Mouse (Mus musculus) MEL (cell line): ENCODE data around the gene Socs7. TPM values are rescaled to one million over a fixed set of nuclear protein-coding genes. Genes with fewer than 3 reads are reported as not detected.

Experiments
- DNase-seq: peaks from one replicate; pipeline ENCODE4 v3.0.0; 2011; ENCODE audit warnings: low read depth, low spot score
- H3K27ac ChIP-seq: 2 replicates; pipeline ENCODE4 v1.5.1; 2012; ENCODE audit warnings: low read depth, mild to moderate bottlenecking, control low read depth, low read length, moderate library complexity; ENCODE audit not compliant: control insufficient read depth
- H3K27me3 ChIP-seq, 2 experiments: fragments of 150-350 bp in 1 of 2; sonication (generic) in 1 of 2; 2 replicates each; pipeline ENCODE4 v1.6.1; 2012; ENCODE audit warnings: low read length in 2 of 2, mild to moderate bottlenecking in 2 of 2, improper control_type of control experiment in 1 of 2, moderate library complexity in 1 of 2; ENCODE audit not compliant: insufficient read depth in 2 of 2, control insufficient read depth in 1 of 2
- H3K36me3 ChIP-seq, 2 experiments: 2 replicates each; pipeline ENCODE4 v1.6.1; 2012 to 2014; ENCODE audit warnings: low read length in 2 of 2, improper control_type of control experiment in 1 of 2, inconsistent platforms in 1 of 2, mild to moderate bottlenecking in 1 of 2; ENCODE audit not compliant: insufficient read depth in 2 of 2, control insufficient read depth in 1 of 2
- H3K4me1 ChIP-seq, 2 experiments: fragments of 150-350 bp in 1 of 2; sonication (generic) in 1 of 2; 2 replicates each; pipeline ENCODE4 v1.6.1; 2012; ENCODE audit warnings: low read length in 2 of 2, improper control_type of control experiment in 1 of 2, mild to moderate bottlenecking in 1 of 2; ENCODE audit not compliant: insufficient read depth in 2 of 2, control insufficient read depth in 1 of 2
- H3K4me3 ChIP-seq, 2 experiments: fragments of 150-350 bp in 1 of 2; sonication (generic) in 1 of 2; 2 replicates each; pipeline ENCODE4 v1.5.1; 2012; ENCODE audit warnings: low read depth in 2 of 2, low read length in 2 of 2, mild to moderate bottlenecking in 2 of 2, moderate library complexity in 2 of 2, control low read depth in 1 of 2, improper control_type of control experiment in 1 of 2; ENCODE audit not compliant: control insufficient read depth in 1 of 2, insufficient read depth in 1 of 2
- H3K79me2 ChIP-seq: 2 replicates; pipeline ENCODE4 v1.6.1; 2012; ENCODE audit warnings: mild to moderate bottlenecking, low read length, moderate library complexity; ENCODE audit not compliant: control insufficient read depth, poor library complexity, insufficient read depth
- H3K9ac ChIP-seq: 2 replicates; pipeline ENCODE4 v1.6.1; 2012; ENCODE audit warnings: low read depth, mild to moderate bottlenecking, control low read depth, low read length, moderate library complexity; ENCODE audit not compliant: control insufficient read depth, poor library complexity, severe bottlenecking
- H3K9me3 ChIP-seq: fragments of 150-350 bp; sonication (generic); replicated peaks from 2 replicates; pipeline ENCODE4 v1.6.1; 2012; ENCODE audit warnings: mild to moderate bottlenecking, low read length, improper control_type of control experiment, moderate library complexity; ENCODE audit not compliant: insufficient read depth
- BHLHE40 ChIP-seq: IDR thresholded peaks from 2 replicates; pipeline ENCODE4 v1.6.1; 2012; ENCODE audit warnings: low read depth, mild to moderate bottlenecking, inconsistent platforms, low read length, improper control_type of control experiment, borderline replicate concordance
- CHD2 ChIP-seq: IDR thresholded peaks from 2 replicates; pipeline ENCODE4 v1.6.1; 2011; ENCODE audit warnings: low read length, improper control_type of control experiment
- E2F4 ChIP-seq: IDR thresholded peaks from 2 replicates; pipeline ENCODE4 v1.6.1; 2011; ENCODE audit warnings: low read depth, low read length, improper control_type of control experiment, borderline replicate concordance
- EP300 ChIP-seq, 2 experiments: IDR thresholded peaks; 2 replicates each; pipeline ENCODE4 v1.6.1; 2011; ENCODE audit warnings: improper control_type of control experiment in 2 of 2, low read length in 2 of 2, low read depth in 1 of 2, mild to moderate bottlenecking in 1 of 2
- ETS1 ChIP-seq: IDR thresholded peaks from 2 replicates; pipeline ENCODE4 v1.6.1; 2012; ENCODE audit warnings: low read depth, mild to moderate bottlenecking, inconsistent platforms, low read length, improper control_type of control experiment, moderate library complexity
- GABPA ChIP-seq: IDR thresholded peaks from 2 replicates; pipeline ENCODE4 v1.6.1; 2012; ENCODE audit warnings: low read depth, mild to moderate bottlenecking, inconsistent platforms, low read length, improper control_type of control experiment, moderate library complexity
- KAT2A ChIP-seq: conservative IDR thresholded peaks from 2 replicates; pipeline ENCODE4 v1.6.1; 2012; ENCODE audit warnings: low read depth, low read length, improper control_type of control experiment, inconsistent platforms
- MAFK ChIP-seq: IDR thresholded peaks from 2 replicates; pipeline ENCODE4 v1.6.1; 2011; ENCODE audit warnings: low read depth, mild to moderate bottlenecking, low read length, improper control_type of control experiment, borderline replicate concordance
- MXI1 ChIP-seq: IDR thresholded peaks from 2 replicates; pipeline ENCODE4 v1.6.1; 2011; ENCODE audit warnings: mild to moderate bottlenecking, low read depth, low read length, improper control_type of control experiment
- MYC ChIP-seq: IDR thresholded peaks from 2 replicates; pipeline ENCODE4 v1.6.1; 2011; ENCODE audit warnings: low read depth, mild to moderate bottlenecking, low read length, improper control_type of control experiment, moderate library complexity
- NELFE ChIP-seq: IDR thresholded peaks from 2 replicates; pipeline ENCODE4 v1.6.1; 2011; ENCODE audit warnings: low read depth, low read length, improper control_type of control experiment
- NRF1 ChIP-seq: IDR thresholded peaks from 2 replicates; pipeline ENCODE4 v1.6.1; 2014; ENCODE audit warnings: low read depth, mild to moderate bottlenecking, inconsistent platforms, low read length, improper control_type of control experiment, moderate library complexity; ENCODE audit not compliant: poor library complexity, insufficient read depth, severe bottlenecking
- POLR2A ChIP-seq, 2 experiments: IDR thresholded peaks; 2 replicates each; pipeline ENCODE4 v1.6.1; 2011 to 2012; ENCODE audit warnings: low read length in 2 of 2, mild to moderate bottlenecking in 2 of 2, control low read depth in 1 of 2, improper control_type of control experiment in 1 of 2, low read depth in 1 of 2, moderate library complexity in 1 of 2; ENCODE audit not compliant: control insufficient read depth in 1 of 2, insufficient read depth in 1 of 2, poor library complexity in 1 of 2
- POLR2AphosphoS2 ChIP-seq: IDR thresholded peaks from 2 replicates; pipeline ENCODE4 v1.6.1; 2011; ENCODE audit warnings: low read length, improper control_type of control experiment
- RAD21 ChIP-seq: IDR thresholded peaks from 2 replicates; pipeline ENCODE4 v1.6.1; 2011; ENCODE audit warnings: mild to moderate bottlenecking, low read depth, low read length, improper control_type of control experiment
- RCOR1 ChIP-seq: IDR thresholded peaks from 2 replicates; pipeline ENCODE4 v1.6.1; 2012; ENCODE audit warnings: low read depth, mild to moderate bottlenecking, inconsistent platforms, low read length, improper control_type of control experiment
- SIN3A ChIP-seq: IDR thresholded peaks from 2 replicates; pipeline ENCODE4 v1.6.1; 2012; ENCODE audit warnings: low read length, improper control_type of control experiment, inconsistent platforms
- TCF12 ChIP-seq: IDR thresholded peaks from 2 replicates; pipeline ENCODE4 v1.6.1; 2014; ENCODE audit warnings: low read depth, mild to moderate bottlenecking, inconsistent platforms, low read length, improper control_type of control experiment, moderate library complexity
- UBTF ChIP-seq: IDR thresholded peaks from 2 replicates; pipeline ENCODE4 v1.6.1; 2012; ENCODE audit warnings: low read depth, mild to moderate bottlenecking, inconsistent platforms, low read length, improper control_type of control experiment, moderate library complexity, borderline replicate concordance; ENCODE audit not compliant: insufficient read depth
- USF2 ChIP-seq, 2 experiments: IDR thresholded peaks; 2 replicates each; pipeline ENCODE4 v1.6.1; 2011 to 2012; ENCODE audit warnings: improper control_type of control experiment in 2 of 2, low read length in 2 of 2, borderline replicate concordance in 1 of 2, inconsistent platforms in 1 of 2, low read depth in 1 of 2, mild to moderate bottlenecking in 1 of 2; ENCODE audit not compliant: insufficient read depth in 1 of 2
- ZC3H11A ChIP-seq: IDR thresholded peaks from 2 replicates; pipeline ENCODE4 v1.6.1; 2012; ENCODE audit warnings: low read depth, mild to moderate bottlenecking, inconsistent platforms, low read length, improper control_type of control experiment
- ZKSCAN1 ChIP-seq: IDR thresholded peaks from 2 replicates; pipeline ENCODE4 v1.6.1; 2012; ENCODE audit warnings: low read depth, mild to moderate bottlenecking, inconsistent platforms, low read length, improper control_type of control experiment, moderate library complexity
- ZMIZ1 ChIP-seq: IDR thresholded peaks from 2 replicates; pipeline ENCODE4 v1.6.1; 2012; ENCODE audit warnings: low read depth, mild to moderate bottlenecking, inconsistent platforms, low read length, improper control_type of control experiment, moderate library complexity
- ZNF384 ChIP-seq: IDR thresholded peaks from 2 replicates; pipeline ENCODE4 v1.6.1; 2012; ENCODE audit warnings: low read depth, mild to moderate bottlenecking, inconsistent platforms, low read length, improper control_type of control experiment
- polyA plus RNA-seq, 2 experiments: library from polyadenylated mRNA; stranded (reverse) in 1 of 2; unstranded in 1 of 2; fragments of >175 nt in 1 of 2; fragments of >200 nt in 1 of 2; gene quantifications; 2 replicates each; pipeline versions ENCODE4 v1.2.1 to v1.2.4; 2012; ENCODE audit warnings: low replicate concordance in 2 of 2, low read depth in 1 of 2; ENCODE audit not compliant: insufficient read length in 2 of 2, insufficient read depth in 1 of 2, missing spikeins in 1 of 2
- total RNA-seq: library from RNA; depleted of rRNA; stranded (reverse); fragments of 300-350 nt; gene quantifications from 2 replicates; pipeline ENCODE4 v1.2.3, GENCODE M21; 2012

Gene Socs7
- total and polyA plus RNA-seq, 3 experiments: 19.3 to 21.0 TPM; not detected in 1

DNA sequence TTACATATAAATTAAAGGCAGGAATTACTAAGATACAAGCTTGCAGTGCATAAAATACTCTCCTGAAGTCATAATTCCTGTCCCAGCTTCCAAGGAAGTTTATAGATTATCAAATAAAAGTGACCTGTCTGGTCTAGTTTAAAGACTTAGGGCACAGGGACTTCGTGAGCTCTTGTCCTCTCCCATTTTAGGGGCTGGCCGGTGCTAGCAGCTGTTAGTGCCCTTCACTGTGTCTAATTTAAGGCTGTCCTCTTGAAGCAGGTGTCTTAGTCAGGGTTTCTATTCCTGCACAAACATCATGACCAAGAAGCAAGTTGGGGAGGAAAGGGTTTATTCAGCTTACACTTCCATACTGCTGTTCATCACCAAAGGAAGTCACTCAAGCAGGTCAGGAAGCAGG, 11.1 kb downstream of the Socs7 start:
- Histone ChIP-seq H3K9ac (no peak overlapping the region), H3K27ac (no peak overlapping the region), H3K79me2 (peaks cover 13% of the 10 kb centered on the region), H3K36me3 (peaks cover 0 to 17% of the 10 kb centered on the region in 2 experiments; a peak in 2 of 4 replicates), H3K4me3 (no peak overlapping the region), H3K9me3 (no peaks in the 10 kb centered on the region), H3K27me3 (no peaks in the 10 kb centered on the region), H3K4me1 (no peaks in the 10 kb centered on the region)
- no peak for TF ChIP-seq RCOR1
- no peak for TF ChIP-seq POLR2AphosphoS2
- no peak for TF ChIP-seq MYC
- TF ChIP-seq ZC3H11A: no peak
- TF ChIP-seq NELFE: no peak
- no peak for TF ChIP-seq USF2 (IDR thresholded peaks at IDR 0.05; ENCODE audit: borderline replicate concordance in 1 of 2, insufficient read depth in 1 of 2, low read depth in 1 of 2, low read length in 2 of 2)
- no peak for TF ChIP-seq GABPA
- no peak for TF ChIP-seq ETS1
- no peak for TF ChIP-seq NRF1
- no peak for TF ChIP-seq KAT2A
- no peak for TF ChIP-seq ZMIZ1
- TF ChIP-seq ZNF384: no peak
- TF ChIP-seq EP300 (IDR thresholded peaks at IDR 0.05; ENCODE audit: low read depth in 1 of 2, low read length in 2 of 2): no peak
- no peak for TF ChIP-seq RAD21
- no peak for TF ChIP-seq MXI1
- no peak for TF ChIP-seq CHD2
- TF ChIP-seq TCF12: no peak
- no peak for DNase-seq

GRCm38 (mm10) chr11:97380036-97380435, 17.7 kb downstream of the Socs7 start:
- Histone ChIP-seq H3K9ac (no peak overlapping the region), H3K36me3 (peaks cover 0 to 28% of the 10 kb centered on the region in 2 experiments; a peak in 2 of 4 replicates), H3K9me3 (no peaks in the 10 kb centered on the region), H3K4me1 (no peaks in the 10 kb centered on the region), H3K4me3 (no peak overlapping the region), H3K27me3 (no peaks in the 10 kb centered on the region), H3K79me2 (no peaks in the 10 kb centered on the region), H3K27ac (no peak overlapping the region)
- DNase-seq: no peak
- TF ChIP-seq TCF12: no peak
- no peak for TF ChIP-seq SIN3A
- no peak for TF ChIP-seq ETS1
- no peak for TF ChIP-seq BHLHE40
- no peak for TF ChIP-seq GABPA
- TF ChIP-seq ZKSCAN1: no peak
- TF ChIP-seq MAFK: no peak
- TF ChIP-seq RAD21: no peak
- no peak for TF ChIP-seq POLR2A (IDR thresholded peaks at IDR 0.05; ENCODE audit: control insufficient read depth in 1 of 2, insufficient read depth in 1 of 2, low read depth in 1 of 2, low read length in 2 of 2, poor library complexity in 1 of 2)
- TF ChIP-seq UBTF: no peak
- no peak for TF ChIP-seq E2F4
